Mouse (Mus musculus): ENCODE measurements at regions not wholly inside any gene's neighbourhood (a gene's known extent, or its start where the extent isn't known, plus 50 kb on each side); places are given as distances from the start of the nearest gene placed in this dataset.
A peak's percentile ranks its signal among the peaks of the same experiment; 100 is the strongest.

GRCm38 (mm10) chr12:99643016-99643415 lies 79.6 kb upstream of the Foxn3 start:
- DNase-seq (ENCODE audit: low read depth, low spot score), result no peak

GRCm38 (mm10) chr12:99642131-99642895 lies 78.9 kb upstream of the Foxn3 start:
- DNase-seq (ENCODE audit: low read depth, low spot score), result no peak

DNA sequence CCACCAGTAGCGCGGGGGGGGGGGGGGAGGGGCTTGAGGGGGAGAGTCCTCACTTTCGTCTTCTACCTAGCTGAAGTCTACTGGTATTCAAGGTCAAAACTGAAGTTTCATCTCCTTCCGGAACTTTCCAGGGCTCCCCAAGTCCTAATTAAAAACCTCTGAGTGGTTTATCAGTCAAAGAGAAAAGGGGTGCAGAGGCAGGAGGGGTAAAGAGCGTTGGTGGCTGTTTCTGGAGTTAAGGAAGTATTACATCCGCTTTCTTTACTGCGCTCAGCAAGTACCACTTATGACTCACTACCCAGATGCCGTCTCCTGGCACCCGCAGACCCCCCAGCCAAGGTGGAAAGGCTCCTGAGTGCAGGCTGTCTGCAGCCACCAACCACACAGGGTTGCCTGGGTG lies 77.9 kb upstream of the Foxn3 start:
- DNase-seq (ENCODE audit: low read depth, low spot score), result peak; percentile 70

DNA sequence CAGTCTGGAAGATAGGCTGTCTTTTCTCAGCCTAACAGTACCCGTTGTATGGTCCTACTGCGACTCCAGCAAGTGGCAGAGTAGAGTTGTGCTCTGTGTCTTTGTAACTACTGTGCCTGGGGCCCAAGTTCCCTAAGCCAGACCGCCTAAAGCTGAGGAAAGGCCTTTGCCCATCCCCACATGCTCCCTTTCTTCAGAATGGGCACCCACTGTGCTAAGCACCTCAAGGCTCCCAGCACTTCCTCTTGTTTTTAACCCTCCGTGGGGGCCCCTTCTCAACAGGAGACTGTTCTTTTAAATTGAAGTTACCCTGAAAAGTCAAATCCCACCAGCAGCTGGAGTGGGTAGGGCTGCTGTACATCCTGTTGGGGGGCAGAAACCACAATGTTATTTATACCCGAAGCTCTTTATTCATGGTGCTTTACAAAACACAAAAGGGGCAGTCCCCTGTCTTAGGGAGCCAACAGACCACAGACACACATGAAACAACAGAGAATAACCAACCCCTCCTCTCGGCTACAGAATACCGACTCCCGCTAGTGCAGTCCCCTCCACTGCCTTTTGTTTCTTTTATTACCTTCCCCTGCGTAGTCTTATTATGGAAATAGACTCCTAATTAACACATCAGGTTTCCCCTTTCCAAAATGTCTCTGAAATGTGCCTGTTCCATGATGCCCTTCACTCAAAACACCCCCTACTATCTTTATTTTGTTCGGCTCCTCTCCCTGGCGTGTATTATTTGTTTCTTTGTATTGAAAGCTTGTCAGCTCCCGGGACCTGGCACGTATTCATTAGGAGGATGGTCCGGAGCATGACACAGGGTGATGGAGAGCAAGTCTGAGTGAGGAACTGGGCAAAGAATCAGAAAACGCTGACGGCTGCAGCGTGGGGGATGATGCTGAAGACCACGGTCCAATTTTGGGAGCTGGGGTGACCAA lies 77.1 kb upstream of the Foxn3 start:
- DNase-seq (ENCODE audit: low read depth, low spot score), result peak; percentile 51

- peak; percentile 35 for DNase-seq (ENCODE audit: low read depth, low spot score)
These were observed 76.4 kb upstream of the Foxn3 start for GRCm38 (mm10) chr12:99639847-99640213.

GRCm38 (mm10) chr12:99639118-99639517 lies 75.7 kb upstream of the Foxn3 start:
- DNase-seq (ENCODE audit: low read depth, low spot score), result no peak

DNA sequence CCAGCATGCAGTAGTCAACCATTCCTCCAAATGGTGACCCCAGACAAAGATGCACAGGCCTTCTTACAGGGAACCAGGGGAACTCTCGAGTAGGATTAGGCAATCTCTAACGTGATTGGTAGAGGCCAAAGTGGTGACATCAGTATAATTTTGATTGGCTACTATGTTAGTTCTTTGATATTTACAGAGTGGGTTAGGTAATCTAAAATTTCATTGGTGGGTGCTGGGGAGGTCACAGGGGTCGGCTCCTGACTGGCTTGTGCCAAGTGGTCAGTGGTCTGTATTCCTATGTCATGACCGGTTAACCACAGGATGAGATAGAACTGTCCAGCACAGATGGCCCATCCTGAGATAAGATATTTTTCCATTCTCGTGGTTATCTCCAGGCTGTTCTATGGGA lies 74.6 kb upstream of the Foxn3 start:
- no peak for DNase-seq (ENCODE audit: low read depth, low spot score)

- no peak for DNase-seq (ENCODE audit: low read depth, low spot score)
These were observed 72.9 kb upstream of the Foxn3 start for GRCm38 (mm10) chr12:99636234-99636633.

- DNase-seq (ENCODE audit: low read depth, low spot score), result no peak
These were observed 72.0 kb upstream of the Foxn3 start for GRCm38 (mm10) chr12:99635361-99635760.

- DNase-seq (ENCODE audit: low read depth, low spot score), result no peak
These were observed 71.3 kb upstream of the Foxn3 start for GRCm38 (mm10) chr12:99634726-99635125.

- DNase-seq (ENCODE audit: low read depth, low spot score), result no peak
These were observed 70.3 kb upstream of the Foxn3 start for GRCm38 (mm10) chr12:99633678-99634077.

DNA sequence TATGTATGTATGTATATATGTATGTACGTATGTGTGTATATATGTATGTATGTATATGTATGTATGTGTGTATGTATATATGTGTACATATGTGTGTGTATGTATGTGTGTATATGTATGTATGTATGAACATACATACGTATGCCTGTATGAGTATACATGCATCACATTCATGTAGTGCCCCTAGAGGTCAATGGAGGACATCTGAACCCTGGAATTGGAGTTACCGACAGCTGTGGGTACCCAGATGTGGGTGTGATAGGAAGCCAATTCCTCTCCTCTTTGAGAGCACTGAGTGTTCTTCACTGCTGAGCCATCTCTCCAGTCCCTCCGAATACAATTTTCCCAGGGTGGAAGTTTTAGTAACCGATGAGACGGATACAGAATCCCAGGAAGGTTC lies 69.6 kb upstream of the Foxn3 start:
- DNase-seq (ENCODE audit: low read depth, low spot score), result no peak

- no peak for DNase-seq (ENCODE audit: low read depth, low spot score)
These were observed 66.2 kb upstream of the Foxn3 start for GRCm38 (mm10) chr12:99629606-99630005.

DNA sequence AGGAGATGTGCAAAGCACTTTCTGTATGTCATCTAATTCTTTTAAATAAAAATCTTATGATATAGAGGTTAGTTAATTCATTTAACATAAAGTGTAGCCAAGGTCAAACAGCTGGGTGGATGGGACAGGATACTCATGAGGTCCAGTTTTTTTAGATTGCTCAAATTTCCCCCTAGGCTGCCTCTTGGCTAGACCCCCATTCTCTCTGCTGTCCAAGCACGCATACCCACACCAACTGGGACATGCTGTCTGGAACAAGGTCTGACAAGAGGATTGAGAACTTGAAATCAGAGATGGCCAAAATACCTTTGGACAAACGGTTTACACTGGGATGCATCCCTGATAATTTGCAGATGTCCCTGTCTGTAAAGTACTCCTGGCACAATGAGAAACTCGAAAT lies 65.0 kb upstream of the Foxn3 start:
- DNase-seq (ENCODE audit: low read depth, low spot score), result no peak

- peak; percentile 94 for DNase-seq (ENCODE audit: low read depth, low spot score)
These were observed 64.5 kb upstream of the Foxn3 start for GRCm38 (mm10) chr12:99627898-99628231.

GRCm38 (mm10) chr12:99627201-99627897 lies 64.0 kb upstream of the Foxn3 start:
- peak; percentile 70 for DNase-seq (ENCODE audit: low read depth, low spot score)

- DNase-seq (ENCODE audit: low read depth, low spot score), result no peak
These were observed 62.8 kb upstream of the Foxn3 start for GRCm38 (mm10) chr12:99626147-99626546.

DNA sequence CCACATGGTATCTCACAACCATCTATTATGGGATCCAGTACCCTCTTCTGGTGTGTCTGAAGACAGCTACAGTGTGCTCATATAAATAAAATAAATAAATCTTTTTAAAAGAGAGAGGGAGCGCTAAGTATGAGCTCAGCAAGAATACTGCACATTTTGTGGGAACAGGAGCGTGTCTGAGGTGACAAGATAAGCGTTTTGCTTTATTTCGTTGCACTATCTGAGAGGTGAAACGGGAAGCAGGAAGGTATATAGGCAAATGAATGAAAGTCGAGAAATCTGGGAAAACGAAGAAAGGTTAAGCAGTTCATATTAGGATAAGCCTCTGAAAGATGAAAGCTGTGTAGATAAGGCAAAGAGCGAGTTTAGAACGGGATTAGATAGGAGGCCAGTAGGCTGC lies 61.7 kb upstream of the Foxn3 start:
- no peak for DNase-seq (ENCODE audit: low read depth, low spot score)

GRCm38 (mm10) chr12:99622238-99622637 lies 58.9 kb upstream of the Foxn3 start:
- DNase-seq (ENCODE audit: low read depth, low spot score), result no peak

GRCm38 (mm10) chr12:99617241-99617804 lies 53.9 kb upstream of the Foxn3 start:
- DNase-seq (ENCODE audit: low read depth, low spot score), result no peak

DNA sequence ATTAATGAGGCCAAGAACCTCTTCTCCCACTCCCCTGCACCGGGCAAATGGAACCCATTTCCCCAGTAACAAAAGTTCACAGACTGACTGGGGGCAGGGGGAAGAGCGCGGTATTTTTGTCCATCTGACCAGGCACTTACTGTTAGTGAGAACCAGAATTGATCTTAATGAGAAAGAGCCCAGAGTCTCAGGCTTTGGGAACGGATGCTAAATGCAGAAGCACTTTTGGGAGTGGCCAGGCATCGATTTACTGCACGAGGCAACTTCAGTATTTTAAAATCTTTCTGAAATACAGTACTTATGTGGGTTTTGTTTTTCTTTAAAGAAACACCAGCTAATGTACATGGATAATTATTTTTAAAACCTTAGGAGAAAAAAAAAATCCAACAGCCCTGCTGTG lies 51.0 kb upstream of the Foxn3 start:
- no peak for DNase-seq (ENCODE audit: low read depth, low spot score)

All from brain, adult 2 months (tissue).